Comparison of ENCODE assay signal across 8 mouse cellular contexts in the genomic region with DNA sequence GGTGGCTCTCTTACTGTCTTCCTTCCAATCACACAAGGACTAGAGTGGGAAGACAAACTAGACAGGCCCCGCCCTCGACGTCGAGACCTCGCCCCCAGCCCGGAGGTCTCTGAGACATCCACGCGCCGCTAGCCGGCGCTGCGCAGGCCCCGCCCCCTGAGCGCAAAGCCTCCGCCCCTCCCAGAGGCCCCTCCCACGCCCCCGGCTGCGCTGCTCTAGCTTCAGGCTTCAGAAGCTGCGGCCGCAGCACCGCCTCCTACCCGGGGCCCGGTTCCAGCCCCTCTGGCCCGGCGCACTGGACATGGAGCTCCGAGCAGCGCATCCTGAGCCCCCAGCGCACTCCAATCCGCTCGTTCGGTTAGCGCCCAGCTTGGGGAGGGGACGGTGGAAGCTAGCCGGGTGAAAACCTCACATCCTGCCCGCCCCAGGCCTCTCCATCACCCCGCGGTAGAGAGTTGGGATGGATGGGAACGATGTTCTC. TPM values are rescaled to one million over a fixed set of nuclear protein-coding genes. Genes with fewer than 3 reads are reported as not detected.
DNase-seq lines count a peak whose midpoint lies in the region; ATAC-seq and TF ChIP-seq lines count a peak whose summit lies in the region.

TSS of gene St6galnac4 (plus strand) at position 225 of the 481 bp plus-strand sequence.

- peak; percentile 83 for ATAC-seq in G1E (ENCODE audit: extremely low read depth, insufficient number of reproducible peaks, low FRiP score, poor library complexity, severe bottlenecking)
- ATAC-seq in forebrain, embryonic 15.5 days (replicated peaks) = peak; percentile 71
- peak; percentile 87 for ATAC-seq in neural tube, embryonic 15.5 days (ENCODE audit: low FRiP score)

- peak within 1 kb of the TSS; percentile 82 for H3K4me3 ChIP-seq in G1E (ENCODE audit: low read depth, low read length)
- H3K4me3 ChIP-seq in forebrain, embryonic 15.5 days = peak within 1 kb of the TSS; percentile 56
- H3K4me3 ChIP-seq in lung, adult 2 months (replicated peaks; ENCODE audit: extremely low read depth, low read depth, low read length) = peak within 1 kb of the TSS; percentile 91
- peak within 1 kb of the TSS; percentile 65 for H3K4me3 ChIP-seq in neural tube, embryonic 15.5 days (replicated peaks)

- 0 out of 2 replicates have a peak within 1 kb of the TSS, but pooled peaks have one; percentile 12 for H3K27ac ChIP-seq in forebrain, embryonic 15.5 days (replicated peaks)
- H3K27ac ChIP-seq in neural tube, embryonic 15.5 days (replicated peaks) = peak within 1 kb of the TSS; percentile 77

- peaks cover 7% of the 10 kb centered on the region for H3K27me3 ChIP-seq in G1E (ENCODE audit: insufficient read depth, low read length)
- H3K27me3 ChIP-seq in forebrain, embryonic 15.5 days = no peaks in the 10 kb centered on the region
- H3K27me3 ChIP-seq in neural tube, embryonic 15.5 days (replicated peaks) = no peaks in the 10 kb centered on the region

- intact Hi-C loops in heart, postnatal 14 days (cut with DNase I) = no loop called here

- peaks cover 56% of the 10 kb centered on the region for H3K4me1 ChIP-seq in G1E (ENCODE audit: insufficient read depth, low read depth, low read length)
- H3K4me1 ChIP-seq in forebrain, embryonic 15.5 days = peaks cover 33% of the 10 kb centered on the region
- H3K4me1 ChIP-seq in lung, adult 2 months (ENCODE audit: control insufficient read depth, insufficient read depth, low read length) = peaks cover 17% of the 10 kb centered on the region
- peaks cover 50% of the 10 kb centered on the region for H3K4me1 ChIP-seq in neural tube, embryonic 15.5 days

- H3K36me3 ChIP-seq in G1E (replicated peaks) = peaks cover 31% of the 10 kb centered on the region
- no peaks in the 10 kb centered on the region for H3K36me3 ChIP-seq in forebrain, embryonic 15.5 days
- no peaks in the 10 kb centered on the region for H3K36me3 ChIP-seq in neural tube, embryonic 15.5 days

- peak; percentile 91 for DNase-seq in G1E (ENCODE audit: low spot score)
- peak; percentile 91 for DNase-seq in cerebellum, adult 11-12 months
- peak; percentile 93 to 94 for DNase-seq in heart, postnatal 14 days
- peak; percentile 82 to 92 for DNase-seq in layer of hippocampus, adult 18-20 months (ENCODE audit: low spot score in 2 of 2)
- peak; percentile 83 for DNase-seq in lung, adult 2 months
- DNase-seq in testis, postnatal 14 days (ENCODE audit: low spot score) = peak; percentile 87

- TF ChIP-seq POLR2A in lung, adult 2 months (IDR thresholded peaks at IDR 0.05; ENCODE audit: borderline replicate concordance, extremely low read depth, low read depth, low read length) = peak; percentile 60

- no peak for TF ChIP-seq CTCF in G1E (IDR thresholded peaks at IDR 0.05; ENCODE audit: low read depth, low read length)
- TF ChIP-seq CTCF in lung, adult 2 months (IDR thresholded peaks at IDR 0.05; ENCODE audit: insufficient read depth, low read length) = no peak

- no peaks in the 10 kb centered on the region for H3K9me3 ChIP-seq in G1E (replicated peaks)
- H3K9me3 ChIP-seq in forebrain, embryonic 15.5 days = no peaks in the 10 kb centered on the region
- no peaks in the 10 kb centered on the region for H3K9me3 ChIP-seq in neural tube, embryonic 15.5 days (replicated peaks)

- peak within 1 kb of the TSS; percentile 64 for H3K9ac ChIP-seq in forebrain, embryonic 15.5 days (replicated peaks)
- H3K9ac ChIP-seq in neural tube, embryonic 15.5 days (replicated peaks) = peak within 1 kb of the TSS; percentile 77

- peak within 1 kb of the TSS; percentile 61 for H3K4me2 ChIP-seq in forebrain, embryonic 15.5 days (replicated peaks)
- H3K4me2 ChIP-seq in neural tube, embryonic 15.5 days = peak within 1 kb of the TSS; percentile 74

- WGBS in forebrain, embryonic 15.5 days = under 1% methylated on average over 38 of the region's 38 CpGs
- 1% methylated on average over 38 of the region's 38 CpGs for WGBS in lung, adult 2 months
- under 1% methylated on average over 38 of the region's 38 CpGs for WGBS in neural tube, embryonic 15.5 days

RNA-seq across cellular contexts. Expression of gene St6galnac4, which starts in this region (rescaled TPM):
- total RNA-seq in G1E (2014; fragmentation: Nextera tagmentation) = 15.4 and 25.2 TPM in 2 replicates
- 6.7 and 8.1 TPM in 2 replicates for total RNA-seq in G1E (2017)
- polyA plus RNA-seq in G1E (2012) = 20.8 and 24.4 TPM in 2 replicates
- 25.9 and 26.4 TPM in 2 replicates for polyA plus RNA-seq in forebrain, embryonic 15.5 days (2015; fragmentation: Nextera tagmentation; extraction: Ambion mirVana)
- total RNA-seq in heart, postnatal 14 days (2021) = 10 to 100 TPM; 22.8 to 23.6 TPM
- total RNA-seq in layer of hippocampus, adult 18-20 months (2021) = 10 to 100 TPM; 40.4 to 44.8 TPM
- 39.5 and 40.4 TPM in 2 replicates for polyA plus RNA-seq in lung, adult 2 months (2012; rRNA removed)
- polyA plus RNA-seq in neural tube, embryonic 15.5 days (2015; fragmentation: Nextera tagmentation; extraction: Ambion mirVana) = 43.9 and 44.6 TPM in 2 replicates

Comparison
In these comparisons a context has a peak if more than half of its experiments do, and no peak if none do; other contexts are left out.
1. Peak in every context shown above with its lines: DNase-seq, ATAC-seq, H3K4me3 ChIP-seq and H3K27ac ChIP-seq.